Mouse (Mus musculus) cerebellum, adult 2 months (tissue): ENCODE measurements at regions not wholly inside any gene's neighbourhood (a gene's known extent, or its start where the extent isn't known, plus 50 kb on each side); places are given as distances from the start of the nearest gene placed in this dataset.

ENCODE experiments used
- DNase-seq, 2 experiments: peaks; one replicate each; pipeline ENCODE4 v3.0.0; 2021
- H3K27ac ChIP-seq: fragments of 200-500 bp; 2 replicates; pipeline ENCODE4 v1.5.1; 2012; ENCODE audit warnings: low read length, control low read depth, inconsistent platforms; ENCODE audit not compliant: insufficient read depth
- H3K27me3 ChIP-seq: fragments of 200-500 bp; 2 replicates; pipeline ENCODE4 v1.6.1; 2012; ENCODE audit warnings: inconsistent platforms, mild to moderate bottlenecking, low read length, moderate library complexity; ENCODE audit not compliant: control insufficient read depth, insufficient read depth
- H3K4me1 ChIP-seq: fragments of 200-500 bp; 2 replicates; pipeline ENCODE4 v1.6.1; 2011; ENCODE audit warnings: low read length; ENCODE audit not compliant: control insufficient read depth, insufficient read depth
- H3K4me3 ChIP-seq: fragments of 200-500 bp; replicated peaks from 2 replicates; pipeline ENCODE3; 2011; ENCODE audit warnings: mild to moderate bottlenecking, low read depth, low read length, control low read depth; ENCODE audit not compliant: insufficient read depth
- CTCF ChIP-seq: fragments of 200-500 bp; IDR thresholded peaks from 2 replicates; pipeline ENCODE4 v1.5.1; 2011; ENCODE audit warnings: low read depth, mild to moderate bottlenecking, control low read depth, low read length, moderate library complexity, borderline replicate concordance; ENCODE audit not compliant: insufficient read depth
- POLR2A ChIP-seq: fragments of 200-500 bp; IDR thresholded peaks from 2 replicates; pipeline ENCODE4 v1.6.1; 2011; ENCODE audit warnings: low read length, control low read depth, borderline replicate concordance; ENCODE audit not compliant: insufficient read depth
- WGBS: fragments of 180-500 bp; shearing (Covaris S2); methylation state at CpG from one replicate; pipeline ENCODE4 v1.1.7; 2018; 5-methylcytosine and 5-hydroxymethylcytosine counted together

DNA sequence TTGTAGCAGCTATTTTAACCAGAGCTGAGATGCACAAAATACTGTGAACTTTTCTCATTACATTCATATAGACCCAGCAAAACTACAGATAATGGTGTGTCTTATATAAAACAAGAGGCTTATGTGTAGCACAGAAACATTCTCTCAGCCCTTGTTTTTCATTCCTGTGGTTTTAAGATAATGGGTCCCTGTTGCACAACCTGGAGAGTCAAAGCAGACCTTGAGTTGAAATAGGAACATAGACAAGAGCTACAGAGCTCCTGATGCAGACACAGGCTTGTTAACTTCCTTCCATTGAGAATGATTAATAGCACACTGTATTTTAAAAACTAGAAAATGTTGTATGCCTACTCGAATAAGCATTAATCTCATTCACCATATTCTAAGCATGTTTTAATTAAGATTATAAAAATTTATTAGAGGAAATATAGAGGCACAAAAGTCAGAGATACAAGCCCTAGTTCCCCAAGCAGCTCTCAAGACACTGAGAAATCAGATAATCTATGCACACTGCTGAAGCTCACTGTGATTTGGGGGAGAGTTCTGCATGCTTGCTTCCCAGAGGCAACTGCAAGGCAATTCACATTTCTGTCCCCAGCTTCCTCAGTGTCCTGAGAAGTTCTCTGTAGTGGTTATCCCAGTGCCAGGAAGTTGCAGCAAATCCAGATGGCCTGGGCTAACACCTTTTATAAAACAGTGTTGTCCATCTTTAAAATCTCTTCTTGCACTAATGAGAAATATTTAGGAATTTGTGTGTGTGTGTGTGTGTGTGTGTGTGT lies 666.8 kb downstream of the Inhba start:
- WGBS: 70% methylated on average over 1 of the region's 1 CpGs
- TF ChIP-seq CTCF (no peak), POLR2A (no peak)
- Histone ChIP-seq H3K4me1 (no peaks in the 10 kb centered on the region), H3K27ac (no peak overlapping the region), H3K27me3 (no peaks in the 10 kb centered on the region), H3K4me3 (no peak overlapping the region)
- no peak for DNase-seq

- TF ChIP-seq CTCF (no peak), POLR2A (no peak)
- Histone ChIP-seq H3K27me3 (no peaks in the 10 kb centered on the region), H3K4me3 (no peak overlapping the region), H3K4me1 (no peaks in the 10 kb centered on the region), H3K27ac (no peak overlapping the region)
- DNase-seq: no peak
- WGBS: 94% methylated on average over 1 of the region's 1 CpGs
Observed at GRCm38 (mm10) chr13:16694201-16694600, 682.5 kb downstream of the Inhba start.

DNA sequence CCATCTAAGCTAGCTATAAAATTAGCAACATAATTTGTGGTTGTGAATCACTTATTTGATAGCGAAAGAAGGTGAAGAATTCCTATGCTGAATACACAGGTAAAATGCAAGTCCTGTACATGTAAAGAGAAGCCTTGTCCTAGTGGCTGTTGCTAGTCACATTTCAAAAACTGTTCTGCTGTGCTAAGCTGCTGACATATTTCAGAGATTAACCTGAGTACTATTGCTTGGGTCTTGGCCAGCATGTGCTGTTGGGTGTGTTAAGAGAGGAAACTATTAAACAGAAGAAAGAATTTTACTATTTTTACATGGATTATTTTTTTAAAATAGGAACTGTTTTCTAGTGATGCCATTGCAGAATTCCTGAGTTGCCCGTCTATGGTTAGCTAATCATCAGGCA lies 689.3 kb downstream of the Inhba start:
- WGBS: 93% methylated on average over 2 of the region's 2 CpGs
- TF ChIP-seq CTCF (no peak), POLR2A (no peak)

GRCm38 (mm10) chr13:16702138-16702537 lies 690.5 kb downstream of the Inhba start:
- no peak for DNase-seq
- Histone ChIP-seq H3K4me3 (no peak overlapping the region), H3K27ac (no peak overlapping the region), H3K27me3 (no peaks in the 10 kb centered on the region), H3K4me1 (no peaks in the 10 kb centered on the region)
- TF ChIP-seq POLR2A (no peak), CTCF (no peak)
- WGBS: 73% methylated on average over 1 of the region's 1 CpGs

More for the DNA sequence above, 689.3 kb downstream of the Inhba start:
- Histone ChIP-seq H3K27me3 (no peaks in the 10 kb centered on the region), H3K4me3 (no peak overlapping the region), H3K4me1 (no peaks in the 10 kb centered on the region), H3K27ac (no peak overlapping the region)
- no peak for DNase-seq

DNA sequence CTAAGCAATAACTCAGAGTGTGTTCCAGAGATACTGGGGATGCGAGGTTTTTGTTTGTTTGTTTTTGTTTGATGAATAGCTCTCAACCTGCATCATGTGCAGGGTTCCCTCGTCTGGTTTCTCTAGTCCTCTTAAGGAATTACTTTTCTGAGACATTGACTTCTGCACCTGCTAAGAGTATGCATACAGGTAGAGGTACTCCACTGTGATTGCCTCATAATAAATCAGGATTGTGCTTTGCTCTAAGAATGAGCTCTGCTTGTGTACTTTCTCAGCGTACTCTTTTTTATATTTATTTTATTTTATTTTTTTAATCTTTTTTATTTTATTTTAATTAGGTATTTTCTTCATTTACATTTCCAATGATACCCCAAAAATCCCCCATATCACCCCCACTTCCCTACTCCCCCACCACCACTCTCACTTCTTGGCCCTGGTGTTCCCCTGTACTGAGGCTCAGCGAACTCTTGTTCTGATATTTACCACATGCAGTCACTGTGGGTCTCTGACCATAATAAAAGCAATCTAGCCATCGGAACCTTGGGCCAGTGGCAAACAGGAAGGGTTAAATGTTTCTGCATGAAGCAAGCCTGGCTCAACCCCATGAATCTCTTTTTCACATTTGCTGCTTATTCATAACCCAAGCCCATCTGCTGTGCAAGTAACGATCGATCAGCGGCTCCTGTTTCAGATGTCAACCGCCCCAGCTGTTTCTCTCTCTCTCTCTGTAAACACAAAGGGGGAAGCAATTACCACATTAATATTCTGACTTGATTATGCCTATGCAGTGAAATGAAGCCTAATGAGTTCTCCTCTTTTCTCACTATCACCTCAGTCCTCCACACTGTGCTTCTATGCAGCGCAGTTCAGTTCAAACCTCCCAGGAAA lies 693.8 kb downstream of the Inhba start:
- TF ChIP-seq POLR2A (no peak), CTCF (no peak)

GRCm38 (mm10) chr13:16706105-16706442 lies 694.4 kb downstream of the Inhba start:
- TF ChIP-seq POLR2A (no peak), CTCF (no peak)
- 21% methylated on average over 1 of the region's 1 CpGs for WGBS
- H3K27me3 ChIP-seq: no peaks in the 10 kb centered on the region
- H3K4me3 ChIP-seq: no peak overlapping the region
- no peaks in the 10 kb centered on the region for H3K4me1 ChIP-seq
- H3K27ac ChIP-seq: no peak overlapping the region
- no peak for DNase-seq

More for the DNA sequence above, 693.8 kb downstream of the Inhba start:
- DNase-seq: no peak
- WGBS: 45% methylated on average over 10 of the region's 10 CpGs
- Histone ChIP-seq H3K27ac (no peak overlapping the region), H3K27me3 (no peaks in the 10 kb centered on the region), H3K4me1 (no peaks in the 10 kb centered on the region), H3K4me3 (no peak overlapping the region)

DNA sequence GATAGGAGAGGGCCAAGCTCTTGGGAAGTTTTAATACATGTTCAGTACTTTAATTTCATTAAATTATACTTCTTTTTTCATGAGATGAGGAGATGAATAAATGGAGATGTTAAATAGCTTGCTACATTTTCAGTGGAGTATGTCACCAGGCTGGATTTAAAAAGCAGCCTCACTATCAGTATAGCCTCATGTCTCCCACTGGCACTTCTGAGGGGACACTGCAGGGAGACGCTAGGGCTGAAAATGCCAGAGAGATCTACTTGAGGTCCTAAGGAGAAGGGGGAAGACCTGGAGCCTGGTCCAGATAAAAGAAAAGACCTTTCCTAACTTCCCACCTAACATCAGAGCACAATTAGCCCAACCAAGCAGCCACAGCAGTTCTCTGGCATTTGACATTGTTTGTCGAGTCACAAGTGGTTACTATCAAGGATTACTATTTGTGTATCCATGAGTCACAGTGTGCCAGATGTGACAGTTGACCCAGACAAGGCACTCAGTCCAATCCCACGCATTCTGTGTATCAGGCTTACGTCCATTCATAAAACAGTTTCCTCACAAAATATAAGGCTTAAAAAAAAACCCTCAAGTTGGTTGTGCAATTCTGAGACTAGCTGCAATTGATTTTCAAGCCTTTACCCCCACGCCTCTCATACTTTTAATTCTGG lies 703.8 kb downstream of the Inhba start:
- no peaks in the 10 kb centered on the region for H3K27me3 ChIP-seq
- H3K27ac ChIP-seq: no peak overlapping the region
- WGBS: 78% methylated on average over 5 of the region's 5 CpGs
- TF ChIP-seq POLR2A: no peak
- no peak for TF ChIP-seq CTCF
- no peak overlapping the region for H3K4me3 ChIP-seq
- no peaks in the 10 kb centered on the region for H3K4me1 ChIP-seq
- DNase-seq: no peak
